In the genomic region with DNA sequence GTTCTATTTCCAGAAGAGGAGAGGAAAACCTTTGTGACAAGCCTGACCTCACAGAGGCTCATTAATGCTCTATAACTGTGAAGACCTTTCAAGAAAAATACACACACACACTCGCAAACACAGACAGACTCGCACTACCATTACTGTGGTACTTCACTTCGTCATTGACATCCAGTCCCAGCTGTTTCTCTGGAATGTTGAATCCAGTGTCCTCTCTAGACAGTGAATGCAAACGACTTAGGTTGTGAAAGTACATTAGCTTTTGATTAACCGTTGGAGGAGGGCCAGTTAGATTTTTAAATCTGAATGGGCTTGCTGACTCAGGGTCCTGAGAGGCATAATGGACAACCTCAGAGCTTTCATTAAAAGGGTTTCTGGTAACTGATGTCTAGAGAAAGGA, we compare ENCODE assay signal across 13 mouse cellular contexts. TPM values are rescaled to one million over a fixed set of nuclear protein-coding genes. Genes with fewer than 3 reads are reported as not detected.
A peak's percentile ranks its signal among the peaks of the same experiment; 100 is the strongest.
DNase-seq lines count a peak whose midpoint lies in the region; ATAC-seq and TF ChIP-seq lines count a peak whose summit lies in the region.
"Had no signal": no experiment of that assay in that cellular context is flagged by ENCODE, and none has a peak within 500 bp of the region (broad histone marks: within the 10 kb centered on the region; RNA-seq: fewer than 3 reads in every experiment).

No protein-coding gene starts in this region.

- no peak for TF ChIP-seq POLR2A in cortical plate, adult 2 months (IDR thresholded peaks at IDR 0.05; ENCODE audit: extremely low read depth, insufficient read depth, low read length)

- H3K4me1 ChIP-seq in hindbrain, embryonic 15.5 days (replicated peaks): peaks cover 18% of the 10 kb centered on the region; the same call in 1 of the 2 replicates
- H3K4me1 ChIP-seq in hindbrain, embryonic 11.5 days (replicated peaks; ENCODE audit: control insufficient read depth, insufficient read depth, low read length): no peaks in the 10 kb centered on the region; the same call in 1 of the 2 replicates
- 0 out of 2 replicates have a peak, but pooled peaks cover 4% of the 10 kb centered on the region for H3K4me1 ChIP-seq in lung, postnatal 0 days (ENCODE audit: insufficient read depth, low read depth, low read length)
- peaks cover 11% of the 10 kb centered on the region for H3K4me1 ChIP-seq in cortical plate, adult 2 months (ENCODE audit: control insufficient read depth, insufficient read depth, low read length)
- peaks cover 24% of the 10 kb centered on the region for H3K4me1 ChIP-seq in midbrain, embryonic 15.5 days
- H3K4me1 ChIP-seq: intestine, embryonic 15.5 days had no signal

- H3K9me3 ChIP-seq in hindbrain, embryonic 15.5 days: no peaks in the 10 kb centered on the region
- no peaks in the 10 kb centered on the region for H3K9me3 ChIP-seq in hindbrain, embryonic 11.5 days (ENCODE audit: control insufficient read depth, low read length)
- no peaks in the 10 kb centered on the region for H3K9me3 ChIP-seq in lung, postnatal 0 days (ENCODE audit: low read length)
- H3K9me3 ChIP-seq in midbrain, embryonic 15.5 days: no peaks in the 10 kb centered on the region
- H3K9me3 ChIP-seq: neural tube, embryonic 12.5 days had no signal

- no peak for TF ChIP-seq CTCF in lung, postnatal 0 days (IDR thresholded peaks at IDR 0.05)
- TF ChIP-seq CTCF in cortical plate, adult 2 months (IDR thresholded peaks at IDR 0.05; ENCODE audit: extremely low read depth, insufficient read depth, low read length): no peak

- ATAC-seq in hindbrain, embryonic 15.5 days (ENCODE audit: low FRiP score, low read depth): no peak
- no peak for ATAC-seq in hindbrain, embryonic 11.5 days (ENCODE audit: low FRiP score)
- ATAC-seq in lung, postnatal 0 days: no peak
- no peak; the same call in 1 of the 2 replicates for ATAC-seq in midbrain, embryonic 15.5 days (replicated peaks)
- ATAC-seq: intestine, embryonic 15.5 days had no signal

- no peaks in the 10 kb centered on the region for H3K27me3 ChIP-seq in hindbrain, embryonic 15.5 days
- H3K27me3 ChIP-seq in hindbrain, embryonic 11.5 days (ENCODE audit: control insufficient read depth, insufficient read depth, low read length): no peaks in the 10 kb centered on the region
- H3K27me3 ChIP-seq in lung, postnatal 0 days (replicated peaks; ENCODE audit: insufficient read depth, low read length): no peaks in the 10 kb centered on the region
- no peaks in the 10 kb centered on the region for H3K27me3 ChIP-seq in midbrain, embryonic 15.5 days (replicated peaks)
- H3K27me3 ChIP-seq: intestine, embryonic 15.5 days; neural tube, embryonic 12.5 days had no signal

- H3K36me3 ChIP-seq in hindbrain, embryonic 15.5 days: no peaks in the 10 kb centered on the region
- H3K36me3 ChIP-seq in hindbrain, embryonic 11.5 days (ENCODE audit: control insufficient read depth, insufficient read depth, low read length): no peaks in the 10 kb centered on the region
- H3K36me3 ChIP-seq in lung, postnatal 0 days (ENCODE audit: insufficient read depth, low read length): no peaks in the 10 kb centered on the region
- no peaks in the 10 kb centered on the region for H3K36me3 ChIP-seq in midbrain, embryonic 15.5 days (replicated peaks)
- H3K36me3 ChIP-seq: intestine, embryonic 15.5 days; neural tube, embryonic 12.5 days had no signal

- no peak for DNase-seq in hindbrain, embryonic 11.5 days (ENCODE audit: low spot score)
- DNase-seq in lung, postnatal 0 days (ENCODE audit: low spot score): peak; percentile 45
- DNase-seq in lung, postnatal 36 days: no peak
- no peak for DNase-seq in thymus, postnatal 4 days
- DNase-seq in gastrocnemius, adult 8-10 months (ENCODE audit: low spot score in 2 of 2): no peak
- DNase-seq: cerebellum, adult 11-12 months; heart, postnatal 4 days had no signal

- 0 out of 2 replicates have a peak overlapping the region, but pooled peaks have one; percentile 4 for H3K4me2 ChIP-seq in hindbrain, embryonic 15.5 days
- H3K4me2 ChIP-seq in hindbrain, embryonic 11.5 days (replicated peaks; ENCODE audit: low read depth, low read length): no peak overlapping the region
- no peak overlapping the region for H3K4me2 ChIP-seq in lung, postnatal 0 days (replicated peaks; ENCODE audit: low read depth, low read length)
- no peak overlapping the region for H3K4me2 ChIP-seq in midbrain, embryonic 15.5 days
- H3K4me2 ChIP-seq: intestine, embryonic 15.5 days; neural tube, embryonic 12.5 days had no signal

- no peak overlapping the region for H3K4me3 ChIP-seq in hindbrain, embryonic 15.5 days
- no peak overlapping the region for H3K4me3 ChIP-seq in hindbrain, embryonic 11.5 days (ENCODE audit: low read depth, low read length)
- H3K4me3 ChIP-seq in lung, postnatal 0 days (ENCODE audit: low read depth, low read length): no peak overlapping the region
- no peak overlapping the region for H3K4me3 ChIP-seq in cortical plate, adult 2 months (ENCODE audit: insufficient read depth, low read length)
- no peak overlapping the region for H3K4me3 ChIP-seq in midbrain, embryonic 15.5 days
- H3K4me3 ChIP-seq: erythroblast, embryonic 14.5 days; intestine, embryonic 15.5 days; neural tube, embryonic 12.5 days had no signal

- no peak for TF ChIP-seq EP300 in lung, postnatal 0 days (IDR thresholded peaks at IDR 0.05)

- H3K9ac ChIP-seq in hindbrain, embryonic 15.5 days: no peak overlapping the region
- no peak overlapping the region for H3K9ac ChIP-seq in hindbrain, embryonic 11.5 days (ENCODE audit: low read depth, low read length)
- H3K9ac ChIP-seq in lung, postnatal 0 days (replicated peaks; ENCODE audit: low read depth): no peak overlapping the region
- no peak overlapping the region for H3K9ac ChIP-seq in midbrain, embryonic 15.5 days
- H3K9ac ChIP-seq: intestine, embryonic 15.5 days; neural tube, embryonic 12.5 days had no signal

- WGBS in hindbrain, embryonic 15.5 days: 23% methylated on average over 5 of the region's 5 CpGs
- WGBS in hindbrain, embryonic 11.5 days: 30% methylated on average over 5 of the region's 5 CpGs
- 19% methylated on average over 5 of the region's 5 CpGs for WGBS in lung, postnatal 0 days
- WGBS in midbrain, embryonic 15.5 days: 19% methylated on average over 5 of the region's 5 CpGs

- peak overlapping the region; percentile 34; the same call in 1 of the 2 replicates for H3K27ac ChIP-seq in hindbrain, embryonic 15.5 days (replicated peaks)
- no peak overlapping the region for H3K27ac ChIP-seq in hindbrain, embryonic 11.5 days (ENCODE audit: low read depth, low read length)
- H3K27ac ChIP-seq in lung, postnatal 0 days (ENCODE audit: low read length): no peak overlapping the region
- H3K27ac ChIP-seq in cortical plate, adult 2 months (ENCODE audit: insufficient read depth, low read length): peak overlapping the region; percentile 62; the same call in 1 of the 2 replicates
- peak overlapping the region; percentile 10 for H3K27ac ChIP-seq in midbrain, embryonic 15.5 days
- H3K27ac ChIP-seq: intestine, embryonic 15.5 days; neural tube, embryonic 12.5 days had no signal

RNA-seq across cellular contexts. Expression of gene Atrnl1, which starts 34.0 kb away (rescaled TPM):
- polyA plus RNA-seq in hindbrain, embryonic 15.5 days (2015; fragmentation: Nextera tagmentation; extraction: Ambion mirVana): 6.9 and 7.5 TPM in 2 replicates
- 6.6 and 7.0 TPM in 2 replicates for polyA plus RNA-seq in hindbrain, embryonic 11.5 days (2014; fragmentation: Nextera tagmentation; extraction: Ambion mirVana)
- polyA plus RNA-seq in lung, postnatal 0 days (2015; fragmentation: Nextera tagmentation; extraction: Ambion mirVana): 4.5 and 5.2 TPM in 2 replicates
- polyA plus RNA-seq in cortical plate, adult 2 months (2012; rRNA removed): 34.5 and 35.5 TPM in 2 replicates
- 9.4 and 9.8 TPM in 2 replicates for polyA plus RNA-seq in midbrain, embryonic 15.5 days (2015; fragmentation: Nextera tagmentation; extraction: Ambion mirVana)
- total RNA-seq in gastrocnemius, adult 8-10 months (2022): 1 to 10 TPM; 3.8 to 5.8 (median 4.7) TPM

Comparison
In these comparisons a context has a peak if more than half of its experiments do, and no peak if none do; other contexts are left out.
1. H3K27ac ChIP-seq: peak in hindbrain, embryonic 15.5 days (single experiment), cortical plate, adult 2 months (single experiment) and midbrain, embryonic 15.5 days (single experiment); none in hindbrain, embryonic 11.5 days (single experiment) and lung, postnatal 0 days (single experiment).